Mouse (Mus musculus): ENCODE results near the gene Padi1.

DNA sequence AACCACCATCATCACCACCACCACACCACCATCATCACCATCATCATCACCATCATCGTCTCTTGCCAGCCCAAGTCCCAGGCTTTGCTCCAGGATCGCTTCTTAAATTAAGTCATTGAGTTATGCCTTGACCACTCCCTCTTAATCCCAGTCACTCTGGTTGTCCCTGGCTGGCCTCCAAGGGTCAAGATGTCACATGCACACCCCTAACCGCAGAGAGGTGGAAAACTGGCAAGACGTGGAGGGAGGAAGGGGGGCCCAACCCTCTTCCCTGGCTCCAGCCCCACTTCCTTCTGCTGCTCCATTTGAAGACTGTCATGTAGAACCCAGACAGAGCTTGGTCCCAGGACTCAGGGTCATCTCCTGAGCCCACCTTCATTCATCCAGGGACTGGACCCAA is 587 bp downstream of the Padi1 start:
- TF ChIP-seq CTCF (IDR thresholded peaks at IDR 0.05; ENCODE audit: control insufficient read depth, insufficient read depth, low read length): no peak
- no peak for TF ChIP-seq POLR2A (IDR thresholded peaks at IDR 0.05; ENCODE audit: borderline replicate concordance, control insufficient read depth, low read depth, low read length)

Measured in bone marrow, adult 2 months (tissue).